Mouse (Mus musculus) lung, postnatal 14 days (tissue): ENCODE measurements at regions not wholly inside any gene's neighbourhood (a gene's known extent, or its start where the extent isn't known, plus 50 kb on each side); places are given as distances from the start of the nearest gene placed in this dataset.
A peak's percentile ranks its signal among the peaks of the same experiment; 100 is the strongest.
"Not testable (repeated sequence)": the region's sequence is repeated elsewhere in the genome, so short reads cannot be mapped to it uniquely, and the experiment has no call there.

Experiments used
- DNase-seq: peaks from one replicate; pipeline ENCODE4 v3.0.0; 2021

DNA sequence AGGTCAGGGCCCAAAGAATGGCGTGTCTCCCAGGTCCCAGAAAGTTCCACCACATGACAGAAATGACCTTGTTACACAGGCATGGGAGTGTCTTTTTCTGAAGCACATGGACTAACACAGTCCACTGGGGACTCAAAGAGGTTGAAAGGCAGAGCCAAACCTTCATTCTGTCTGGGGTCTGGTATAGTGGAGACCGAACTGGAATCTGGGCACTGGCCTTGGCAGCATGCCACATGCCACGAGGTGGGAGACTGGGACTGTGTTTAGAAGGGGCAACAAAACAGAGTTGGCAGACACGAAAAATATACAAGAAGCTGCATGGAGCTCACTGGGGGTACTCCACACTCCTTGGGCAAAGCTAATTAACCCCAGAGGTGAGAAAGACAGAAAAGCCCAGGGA lies 293.6 kb upstream of the Cdh4 start:
- DNase-seq: no peak

DNA sequence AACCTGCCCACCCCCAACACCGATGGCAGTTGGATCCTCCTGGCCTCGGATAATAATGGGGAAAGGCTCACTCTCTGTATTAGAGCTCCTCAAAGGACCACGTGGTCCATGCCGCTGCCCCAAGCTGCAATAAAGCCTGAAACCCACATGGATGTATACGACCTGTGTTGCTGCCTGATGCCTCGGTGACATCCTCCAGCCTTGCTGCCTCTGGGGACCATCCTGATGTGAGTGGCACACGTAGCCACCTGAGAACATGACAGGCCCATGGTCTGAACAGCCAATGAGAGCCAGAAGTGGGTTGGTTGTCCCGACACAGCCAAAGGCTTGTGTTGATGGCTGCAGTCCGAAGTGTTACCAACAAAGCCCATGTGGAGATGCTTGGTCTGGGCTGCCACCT lies 283.4 kb upstream of the Cdh4 start:
- no peak for DNase-seq

DNA sequence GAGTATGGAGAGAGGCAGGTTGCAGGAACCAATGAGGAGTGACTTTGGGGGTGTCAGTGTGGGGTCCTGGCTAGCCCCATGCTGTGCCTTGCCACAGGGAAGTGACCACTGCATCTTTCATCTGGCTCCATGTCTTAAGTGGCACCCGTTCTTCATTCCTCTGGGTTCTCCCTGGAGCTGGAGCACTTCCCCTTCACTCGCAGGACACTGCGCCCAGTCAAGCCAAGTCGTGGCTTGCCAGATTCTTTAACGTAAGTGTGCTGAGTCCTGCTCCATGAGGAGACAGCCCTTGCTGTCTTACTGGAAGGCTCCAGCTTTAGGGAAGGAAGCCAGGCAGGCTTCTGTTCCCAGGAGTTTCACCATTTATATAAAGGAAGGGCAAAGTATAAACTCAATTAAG lies 279.1 kb upstream of the Cdh4 start:
- no peak for DNase-seq

DNA sequence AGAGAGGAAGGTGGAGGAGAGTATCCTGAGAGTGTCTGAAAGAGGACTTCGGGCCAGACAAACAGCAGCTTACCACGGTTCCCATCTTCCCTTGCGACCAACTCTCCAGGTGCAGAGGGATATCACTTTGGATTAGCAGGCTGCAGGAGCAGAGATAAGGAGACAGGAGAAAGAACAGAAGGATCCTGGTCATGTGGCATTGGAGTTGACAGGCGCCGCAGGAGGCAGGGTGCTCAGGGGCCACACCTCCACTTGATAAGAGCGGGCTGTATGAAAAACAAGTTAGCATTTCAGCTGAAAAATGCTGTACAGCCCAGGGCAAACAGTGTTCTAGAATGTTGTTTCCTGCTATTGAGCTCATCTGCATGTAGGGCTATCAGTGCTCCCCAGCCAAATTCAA lies 272.1 kb upstream of the Cdh4 start:
- DNase-seq: no peak

DNA sequence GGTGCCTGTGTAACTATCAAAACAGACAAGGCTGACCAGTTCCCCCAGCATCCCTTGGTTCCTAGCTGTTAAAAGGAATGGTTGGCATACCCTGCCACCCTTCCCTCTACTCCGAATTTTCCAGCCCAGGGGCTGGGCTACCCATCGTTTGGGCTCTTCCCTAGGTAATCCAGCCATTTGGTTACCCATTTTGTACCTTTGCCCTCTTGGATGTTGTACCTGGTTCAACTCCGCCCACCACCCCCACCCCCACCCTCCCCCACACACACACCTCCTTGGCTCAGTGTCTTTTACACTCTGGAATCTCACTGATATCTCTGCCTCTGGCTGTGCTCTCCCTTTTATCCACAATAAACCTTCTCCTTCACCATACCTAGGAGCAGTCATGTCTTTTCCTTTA lies 271.6 kb upstream of the Cdh4 start:
- no peak for DNase-seq

DNA sequence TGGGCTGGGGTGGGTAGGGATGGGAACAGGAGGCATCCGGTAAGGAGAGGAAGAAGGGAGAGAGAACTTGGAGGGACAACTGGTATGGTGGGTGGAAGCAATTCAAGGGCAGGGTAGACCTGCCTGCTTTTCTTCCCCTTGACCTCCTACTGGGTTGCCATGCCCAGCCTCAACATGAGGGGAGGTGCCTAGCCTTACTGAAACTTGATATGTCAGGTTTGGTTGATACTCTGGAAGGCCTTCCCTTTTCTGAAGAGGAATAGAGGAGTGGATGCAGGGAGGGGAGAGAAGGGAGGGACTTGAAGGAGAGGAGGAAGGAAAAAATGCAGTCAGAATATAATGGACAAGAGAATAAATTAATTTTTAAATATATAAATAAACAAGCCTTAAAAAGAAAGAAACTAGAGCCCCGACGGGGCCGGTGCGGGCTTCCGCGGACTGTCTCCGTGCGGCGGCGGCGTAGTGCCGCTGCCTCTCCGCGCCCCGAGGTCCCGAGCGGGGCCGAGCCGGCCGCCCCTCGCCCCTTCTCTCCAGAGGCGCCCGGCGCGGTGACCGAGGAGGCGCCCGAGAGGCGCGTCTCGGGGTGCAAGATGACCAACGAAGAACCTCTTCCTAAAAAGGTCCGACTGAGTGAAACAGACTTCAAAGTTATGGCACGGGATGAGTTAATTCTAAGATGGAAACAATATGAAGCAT lies 265.2 kb upstream of the Cdh4 start:
- not testable (repeated sequence) for DNase-seq

DNA sequence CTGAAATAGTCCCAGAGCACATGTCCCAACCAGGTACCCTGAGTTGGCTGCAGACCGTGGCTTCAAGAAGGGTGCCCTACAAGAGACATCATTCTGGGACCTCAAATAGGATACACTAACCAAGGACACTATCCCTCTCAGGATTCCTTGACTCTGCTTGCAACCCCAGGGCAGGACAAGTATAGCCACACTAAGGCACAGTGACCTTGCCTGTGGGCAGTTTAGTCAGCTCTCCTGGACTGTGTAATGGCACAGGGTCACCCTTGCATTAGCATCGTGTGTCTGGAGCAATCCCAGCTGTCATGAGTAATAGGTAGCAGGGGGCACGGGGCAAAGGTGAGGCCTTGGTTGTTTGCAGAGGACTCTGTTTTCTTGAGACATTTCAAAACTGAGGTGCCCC lies 260.9 kb upstream of the Cdh4 start:
- no peak for DNase-seq

DNA sequence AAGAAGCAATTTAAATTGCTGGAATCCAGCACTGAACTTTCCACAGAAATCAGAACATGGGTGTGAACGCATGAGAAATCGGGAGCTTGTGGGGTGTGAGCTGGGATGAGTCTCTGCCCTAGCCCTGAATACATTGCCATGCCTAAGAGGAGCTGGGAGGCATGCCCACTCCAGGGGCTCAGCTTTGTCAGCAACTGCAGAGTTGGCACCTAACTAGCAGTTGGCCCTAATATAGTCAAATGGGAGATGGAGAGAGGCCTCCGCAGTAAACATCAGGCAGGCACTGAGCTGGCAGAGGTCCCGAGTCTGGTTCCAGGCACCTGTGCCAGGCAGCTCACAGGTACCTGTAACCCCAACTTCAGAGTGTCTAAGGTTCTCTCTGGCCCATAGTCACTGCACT lies 260.1 kb upstream of the Cdh4 start:
- DNase-seq: no peak

DNA sequence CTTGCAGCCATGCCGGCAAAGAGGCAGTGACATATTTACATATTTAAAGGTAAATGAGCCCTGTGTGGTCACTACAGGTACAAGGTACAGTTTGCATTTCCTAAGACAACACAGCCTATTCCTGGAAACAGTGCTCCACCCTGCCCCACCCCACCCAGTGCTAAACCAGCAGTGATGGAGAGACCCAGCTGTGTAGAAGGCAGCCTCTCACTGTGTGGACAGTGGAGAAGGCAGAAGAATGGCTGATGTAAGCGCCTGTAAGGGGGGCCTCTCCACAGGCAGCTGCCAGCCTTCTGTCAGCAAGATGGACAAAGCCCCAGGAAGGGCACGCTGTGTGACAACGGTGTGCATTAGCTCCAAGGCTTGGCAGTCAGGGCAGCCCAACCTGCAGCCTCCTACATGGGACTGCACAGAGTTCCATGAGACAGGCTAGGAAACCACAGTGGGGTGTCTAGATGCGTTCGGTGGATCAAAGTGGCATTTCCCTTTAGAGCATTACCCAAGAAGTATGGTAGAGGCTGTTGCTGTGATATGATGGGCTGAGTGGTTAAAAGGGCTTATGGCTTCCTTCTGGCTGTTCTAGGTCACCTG lies 249.2 kb upstream of the Cdh4 start:
- DNase-seq: no peak

DNA sequence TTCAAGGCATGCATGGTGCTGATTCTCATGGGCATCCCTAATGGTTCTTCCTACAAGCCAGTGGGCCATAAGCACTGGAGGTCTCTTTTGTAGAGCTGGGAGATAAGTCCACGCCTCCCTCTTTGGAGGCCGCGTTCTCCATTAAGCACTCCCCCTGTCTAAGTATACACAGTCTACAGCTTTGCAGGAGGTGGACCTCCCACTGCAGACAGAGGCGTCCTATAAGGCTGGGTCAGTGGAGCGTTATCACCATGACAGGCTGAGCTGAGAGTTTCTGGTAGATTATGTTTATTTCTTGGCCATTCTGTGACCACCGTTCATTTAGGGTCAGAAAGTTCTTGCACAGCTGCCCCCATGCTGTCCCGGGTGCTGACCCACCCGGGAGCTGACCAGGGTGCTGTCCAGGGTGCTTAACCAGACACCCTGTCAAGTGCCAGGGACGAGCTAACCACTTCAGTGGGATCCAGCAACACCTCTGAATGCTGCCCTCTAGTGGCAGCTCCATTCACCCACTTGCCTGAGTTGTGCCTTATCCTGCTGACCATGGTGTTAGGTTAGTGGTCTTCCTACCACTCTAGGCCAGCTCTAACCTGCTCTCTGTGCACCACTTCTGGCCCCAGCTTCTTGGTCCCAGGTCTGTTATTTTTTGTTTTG lies 248.6 kb upstream of the Cdh4 start:
- DNase-seq: peak; percentile 79

DNA sequence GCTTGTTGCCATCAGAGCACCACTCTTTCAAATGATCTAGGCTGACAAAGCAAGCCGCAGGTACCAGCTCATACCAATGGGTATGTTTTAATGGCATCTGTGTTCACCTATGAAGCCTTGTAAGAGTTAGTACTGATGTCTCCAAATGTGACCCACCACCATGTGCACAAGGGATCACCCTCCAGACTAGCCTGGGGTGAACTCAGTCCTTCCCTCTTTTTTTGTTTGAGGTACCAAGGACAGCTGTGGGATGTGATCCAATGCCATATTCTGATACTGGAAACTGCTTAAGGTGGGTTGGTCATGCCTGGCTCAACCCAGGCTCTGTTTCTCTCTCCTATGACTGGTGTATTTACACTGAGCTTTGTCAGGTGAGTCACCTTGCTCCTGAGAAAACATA lies 244.8 kb upstream of the Cdh4 start:
- no peak for DNase-seq

DNA sequence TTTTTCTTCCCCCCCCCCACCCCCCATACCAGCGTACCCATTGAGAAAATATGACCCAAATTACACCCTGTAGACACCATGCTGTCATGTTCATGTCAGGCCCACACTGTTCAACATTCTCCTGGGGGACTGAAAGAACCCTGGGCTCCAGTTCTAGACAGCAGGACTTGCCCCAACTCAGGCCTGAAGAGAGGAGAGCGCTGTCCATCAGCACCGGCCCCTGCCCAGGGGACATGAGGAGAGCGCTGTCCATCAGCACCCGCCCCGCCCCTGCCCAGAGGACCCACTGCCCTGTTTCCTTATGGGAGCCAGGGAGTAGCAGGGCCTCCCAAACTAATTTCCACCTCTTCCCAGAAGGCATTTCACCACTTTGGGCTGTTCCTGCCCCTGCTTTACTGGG lies 241.7 kb upstream of the Cdh4 start:
- DNase-seq: peak; percentile 18

DNA sequence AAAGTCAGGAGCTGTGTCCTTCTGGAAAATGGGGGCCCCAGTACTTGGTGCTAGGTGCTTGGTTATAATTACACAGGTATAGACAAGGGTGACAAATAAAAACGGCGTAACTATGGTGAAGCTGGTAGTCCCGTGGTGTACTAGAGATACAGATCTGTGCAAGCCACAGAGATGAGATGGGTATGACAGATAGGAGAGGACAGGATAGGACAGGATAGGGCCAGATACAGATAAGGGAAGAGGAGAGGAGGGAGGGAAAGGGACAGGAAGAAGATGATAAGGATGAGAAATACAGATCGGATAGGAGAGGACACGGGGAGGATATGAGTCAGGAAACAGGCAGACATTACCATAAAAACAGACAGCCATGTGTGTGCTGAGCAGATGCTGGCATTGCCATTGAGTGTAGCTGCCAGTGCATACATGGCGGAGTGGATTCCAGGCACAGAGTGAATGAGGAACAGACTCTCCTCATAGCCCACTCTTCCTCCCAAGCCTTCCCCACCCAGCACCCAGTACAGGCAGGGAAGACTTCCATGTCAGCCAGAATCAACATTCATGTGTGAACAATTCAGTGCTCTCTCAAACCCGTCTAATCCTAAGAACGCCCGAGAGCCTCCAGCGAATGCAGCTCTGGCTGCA lies 231.9 kb upstream of the Cdh4 start:
- no peak for DNase-seq

DNA sequence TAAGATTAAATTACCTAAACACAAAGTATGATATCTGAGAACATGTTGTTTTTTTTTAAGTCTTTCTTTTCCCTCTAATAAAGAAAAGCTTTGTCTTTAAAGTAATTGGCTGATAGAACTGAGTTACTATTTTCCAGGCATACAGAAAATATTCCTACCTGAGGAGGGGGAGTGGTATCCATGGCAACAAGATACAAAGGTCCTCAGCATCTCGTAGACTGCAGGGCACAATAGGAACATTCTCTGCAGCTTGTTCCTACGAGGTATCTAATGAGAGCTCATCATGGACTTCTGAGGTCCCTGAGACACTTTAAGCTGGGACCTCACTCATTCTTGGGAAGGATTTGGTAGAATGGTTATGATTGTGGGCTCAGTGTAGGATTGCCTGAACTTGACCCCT lies 225.5 kb upstream of the Cdh4 start:
- no peak for DNase-seq

DNA sequence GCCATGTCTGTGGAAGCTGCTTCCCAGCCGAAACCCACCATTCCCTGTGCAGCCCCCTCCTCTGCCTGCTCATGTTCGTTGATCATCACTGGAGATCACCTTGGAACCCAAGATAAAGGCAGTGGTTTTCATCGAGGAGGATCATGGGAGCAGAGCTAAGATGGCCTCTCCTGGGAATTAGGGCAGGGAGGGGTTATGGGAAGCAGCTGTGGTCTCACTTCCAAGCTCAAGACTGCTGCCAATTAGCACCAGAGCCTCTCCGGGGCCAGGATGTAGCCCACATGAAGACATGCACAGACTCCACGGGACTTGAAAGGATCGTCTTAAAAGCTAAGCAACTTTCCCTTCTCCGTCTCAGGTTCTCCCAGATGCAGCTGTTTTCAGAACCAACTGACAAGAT lies 214.1 kb upstream of the Cdh4 start:
- DNase-seq: no peak

DNA sequence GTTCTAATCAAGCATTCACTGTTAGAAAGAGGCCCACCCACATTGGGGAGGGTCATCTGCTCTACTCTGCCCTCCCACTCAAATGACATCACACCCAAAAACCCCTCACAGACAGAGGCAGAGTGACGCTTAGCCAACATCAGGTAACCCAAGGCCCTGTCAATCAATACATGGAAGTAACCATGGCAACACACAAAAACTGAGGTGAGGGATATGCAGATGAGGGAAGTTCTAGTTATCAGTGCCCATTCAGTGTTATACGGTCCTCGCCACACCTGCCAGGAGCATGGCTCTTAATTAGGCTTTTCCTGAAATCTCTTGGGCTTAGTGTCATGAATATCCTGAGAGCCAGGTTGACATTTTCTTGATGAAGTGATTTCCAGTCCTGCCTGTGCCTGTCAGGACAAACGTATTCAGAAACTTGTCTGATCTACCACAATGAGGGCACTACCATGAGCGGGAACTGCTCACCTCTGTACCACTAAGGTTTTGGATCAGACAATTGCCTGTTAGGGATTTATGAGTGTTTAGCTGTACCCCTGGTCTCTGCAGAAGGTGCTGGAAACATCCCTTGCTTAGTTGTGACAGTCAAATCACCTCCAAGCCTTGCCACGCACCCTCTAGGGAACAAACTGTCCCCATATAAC lies 210.4 kb upstream of the Cdh4 start:
- no peak for DNase-seq

DNA sequence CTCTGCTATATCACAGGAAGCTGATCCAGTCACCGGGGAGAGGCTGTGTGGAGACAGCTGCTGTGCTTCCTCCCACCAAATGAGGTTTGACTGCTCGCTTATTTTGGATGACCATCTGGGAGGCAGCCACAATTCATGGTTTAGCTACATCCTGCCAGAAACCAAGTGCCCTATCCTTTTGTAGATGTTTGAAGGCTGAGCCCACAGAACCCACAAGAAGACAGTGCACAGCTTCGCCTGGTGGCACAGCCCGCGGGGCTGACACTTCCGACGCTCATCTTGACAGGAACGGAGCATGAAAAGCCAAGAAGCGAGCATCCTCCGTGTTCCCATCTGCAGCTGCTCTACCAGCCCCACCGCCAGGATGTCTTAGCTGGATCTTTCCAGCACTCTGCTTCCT lies 204.1 kb upstream of the Cdh4 start:
- no peak for DNase-seq

DNA sequence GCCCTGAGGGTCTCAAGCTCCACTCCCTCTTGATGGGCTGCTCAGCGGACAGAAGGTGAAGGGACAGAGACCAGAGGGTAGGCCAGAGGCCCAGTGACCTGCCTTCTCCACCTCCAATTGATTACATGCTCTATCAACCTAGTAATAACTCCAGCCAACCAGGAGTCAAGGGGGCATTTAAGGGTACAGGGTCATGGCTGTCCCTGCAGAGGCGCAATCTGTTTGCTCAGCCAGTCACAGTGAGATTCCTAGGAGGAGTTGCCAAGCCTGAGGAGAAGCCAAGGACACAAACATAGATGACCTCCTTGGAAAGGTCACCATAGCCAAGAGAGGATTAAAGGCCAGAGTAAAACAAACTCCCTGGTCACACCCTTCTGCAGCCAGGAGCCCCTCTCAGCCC lies 181.3 kb upstream of the Cdh4 start:
- no peak for DNase-seq

DNA sequence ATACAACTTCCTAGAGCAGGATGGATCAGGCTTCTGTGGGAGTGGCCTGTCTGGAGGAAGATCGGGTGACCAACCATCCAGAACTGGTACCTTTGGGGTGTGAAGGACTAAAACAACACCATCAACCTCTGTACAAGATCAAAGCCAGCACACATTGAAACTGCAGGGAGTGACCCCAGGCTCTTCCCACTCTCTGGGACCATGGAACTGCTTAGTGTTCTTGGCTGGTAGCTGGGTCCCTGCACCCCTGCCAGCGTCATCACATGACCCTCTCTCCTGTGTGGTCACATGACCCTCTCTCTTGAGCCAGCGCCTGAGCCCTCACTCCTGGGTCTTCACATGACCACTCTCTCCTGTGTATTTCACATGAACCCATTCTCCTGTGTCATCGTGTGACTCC lies 178.3 kb upstream of the Cdh4 start:
- no peak for DNase-seq

DNA sequence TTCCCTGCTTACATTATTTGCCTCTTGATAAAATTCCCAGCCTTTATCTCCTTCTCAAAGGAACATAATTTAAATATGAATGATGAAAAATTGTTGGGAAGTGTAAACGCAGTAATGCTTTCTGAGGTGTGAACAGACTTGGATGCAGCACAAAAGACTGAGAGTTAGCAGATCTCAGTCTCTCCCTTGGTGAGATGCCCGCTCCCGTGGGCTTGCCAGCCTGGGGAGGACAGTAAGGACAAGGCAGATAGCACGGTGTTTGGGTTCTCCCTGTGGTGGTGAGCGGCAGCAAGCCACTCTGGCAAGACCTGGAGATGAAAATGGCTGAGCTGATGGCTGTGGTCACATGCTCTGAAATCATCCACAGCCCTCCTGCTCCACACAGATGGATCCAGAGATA lies 176.8 kb upstream of the Cdh4 start:
- no peak for DNase-seq

DNA sequence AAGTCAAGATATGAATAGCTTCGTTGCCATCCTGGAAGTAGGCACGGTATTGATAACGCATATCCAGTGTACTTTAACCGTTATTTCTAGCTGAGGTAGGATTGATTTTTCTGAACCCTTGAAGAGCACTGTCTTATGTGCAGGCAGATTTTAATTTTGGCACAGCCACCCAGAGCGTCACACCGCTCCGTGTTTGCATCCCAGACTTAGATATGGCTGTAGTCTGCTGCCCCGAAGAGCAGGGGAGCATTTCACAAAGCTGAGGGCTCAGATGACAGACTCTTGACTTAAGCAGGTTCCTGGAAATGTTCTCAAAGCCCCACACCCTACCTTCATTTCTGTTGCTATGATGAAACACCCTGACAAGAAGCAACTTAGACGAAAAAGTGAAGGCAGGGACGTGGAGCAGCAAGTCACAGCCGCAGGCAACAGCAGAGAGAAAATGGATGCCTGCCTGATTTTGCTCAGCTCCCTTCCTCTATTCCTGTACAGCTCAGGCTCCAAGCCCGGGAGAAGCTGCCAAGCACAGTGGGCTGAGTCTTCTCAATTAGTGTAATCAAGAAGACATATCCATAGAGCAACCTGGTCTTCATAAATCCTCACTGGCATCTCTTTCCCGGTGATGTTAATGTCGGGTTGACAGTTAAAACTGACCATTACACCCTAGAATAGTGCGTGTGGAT lies 164.9 kb upstream of the Cdh4 start:
- DNase-seq: no peak

DNA sequence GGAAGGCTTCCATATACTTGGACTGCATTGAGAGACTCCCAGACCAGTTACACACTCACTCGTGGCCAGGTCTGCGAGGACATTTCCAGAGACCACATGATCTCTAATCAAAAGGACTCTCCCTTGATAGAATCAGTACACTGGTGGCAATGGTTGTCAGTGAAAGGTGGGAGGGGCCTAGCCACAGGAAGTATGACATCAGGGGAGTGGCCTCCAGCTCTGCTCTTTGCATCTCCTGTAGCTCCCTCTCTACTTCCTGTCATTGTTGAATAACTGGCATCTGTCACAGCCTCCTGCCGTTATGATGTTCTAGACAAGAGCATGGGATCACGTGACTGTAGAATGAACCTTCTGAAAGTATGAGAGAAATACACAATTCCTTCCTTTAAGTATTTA lies 164.3 kb upstream of the Cdh4 start:
- peak; percentile 16 for DNase-seq

DNA sequence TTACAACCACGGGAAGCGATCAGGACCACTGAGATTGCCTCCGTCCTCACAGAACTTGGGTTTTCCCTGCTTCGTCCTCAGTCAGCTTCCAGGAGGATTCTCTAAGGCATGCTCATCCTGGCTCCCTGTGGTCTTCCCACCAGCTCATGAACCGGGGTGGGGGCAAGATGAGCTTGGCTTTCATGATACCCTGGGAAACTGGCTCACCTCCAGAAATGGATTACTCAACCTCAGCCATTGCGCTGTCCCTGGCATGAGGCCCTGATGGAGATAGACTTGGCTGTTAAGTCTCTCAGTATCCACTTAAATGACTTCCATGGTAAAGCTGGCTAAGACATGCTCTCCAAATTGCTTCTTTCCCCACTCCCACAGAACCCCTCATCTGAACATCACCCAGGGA lies 160.0 kb upstream of the Cdh4 start:
- DNase-seq: peak; percentile 9
